Mouse (Mus musculus): ENCODE measurements around the gene Srrm4. TPM values are rescaled to one million over a fixed set of nuclear protein-coding genes. Genes with fewer than 3 reads are reported as not detected.
A peak's percentile ranks its signal among the peaks of the same experiment; 100 is the strongest.

The Srrm4 gene
- total and polyA plus RNA-seq, 2 experiments from 2014 or later: 8.0 to 15.4 TPM

GRCm38 (mm10) chr5:116588836-116589235 lies 2.8 kb downstream of the Srrm4 start:
- peak overlapping the region; percentile 87 for H3K4me2 ChIP-seq (ENCODE audit: low read depth, low read length, poor library complexity, severe bottlenecking)
- H3K9ac ChIP-seq (replicated peaks; ENCODE audit: low read length, poor library complexity, severe bottlenecking): peak overlapping the region; percentile 73; the same call in 1 of the 2 replicates
- H3K4me1 ChIP-seq (ENCODE audit: insufficient read depth, low read length): peaks cover 4% of the 10 kb centered on the region; the same call in 1 of the 2 replicates
- ATAC-seq (ENCODE audit: low FRiP score) (no peak), DNase-seq (ENCODE audit: low spot score) (peak; percentile 33)
- WGBS: 15% methylated on average over 10 of the region's 10 CpGs
- no peaks in the 10 kb centered on the region for H3K27me3 ChIP-seq (ENCODE audit: insufficient read depth, low read length)
- TF ChIP-seq CTCF (IDR thresholded peaks at IDR 0.05): no peak
- H3K36me3 ChIP-seq (ENCODE audit: insufficient read depth, low read length): no peaks in the 10 kb centered on the region
- H3K4me3 ChIP-seq (ENCODE audit: low read depth, low read length): peak overlapping the region; percentile 81
- no peak overlapping the region for H3K27ac ChIP-seq (ENCODE audit: low read depth, low read length)
- H3K9me3 ChIP-seq (ENCODE audit: low read length): no peaks in the 10 kb centered on the region

- no peak for DNase-seq (ENCODE audit: low spot score)
- TF ChIP-seq CTCF (IDR thresholded peaks at IDR 0.05): peak; percentile 52
- no peak overlapping the region for H3K4me2 ChIP-seq (ENCODE audit: low read depth, low read length, poor library complexity, severe bottlenecking)
- no peak overlapping the region for H3K4me3 ChIP-seq (ENCODE audit: low read depth, low read length)
- H3K27ac ChIP-seq (ENCODE audit: low read depth, low read length): no peak overlapping the region
- H3K9ac ChIP-seq (replicated peaks; ENCODE audit: low read length, poor library complexity, severe bottlenecking): no peak overlapping the region
- H3K9me3 ChIP-seq (ENCODE audit: low read length): no peaks in the 10 kb centered on the region
- 87% methylated on average over 8 of the region's 8 CpGs for WGBS
- H3K27me3 ChIP-seq (ENCODE audit: insufficient read depth, low read length): no peaks in the 10 kb centered on the region
- no peaks in the 10 kb centered on the region for H3K4me1 ChIP-seq (ENCODE audit: insufficient read depth, low read length)
- ATAC-seq (ENCODE audit: low FRiP score): no peak
- H3K36me3 ChIP-seq (ENCODE audit: insufficient read depth, low read length): no peaks in the 10 kb centered on the region
Measured at GRCm38 (mm10) chr5:116579533-116579932, 12.1 kb downstream of the Srrm4 start.

- no peak for ATAC-seq (ENCODE audit: low FRiP score)
- H3K27me3 ChIP-seq (ENCODE audit: insufficient read depth, low read length): no peaks in the 10 kb centered on the region
- H3K27ac ChIP-seq (ENCODE audit: low read depth, low read length): no peak overlapping the region
- H3K4me2 ChIP-seq (ENCODE audit: low read depth, low read length, poor library complexity, severe bottlenecking): no peak overlapping the region
- H3K36me3 ChIP-seq (ENCODE audit: insufficient read depth, low read length): no peaks in the 10 kb centered on the region
- 95% methylated on average over 5 of the region's 5 CpGs for WGBS
- H3K4me3 ChIP-seq (ENCODE audit: low read depth, low read length): no peak overlapping the region
- no peak for DNase-seq (ENCODE audit: low spot score)
- no peaks in the 10 kb centered on the region for H3K9me3 ChIP-seq (ENCODE audit: low read length)
- no peak for TF ChIP-seq CTCF (IDR thresholded peaks at IDR 0.05)
- H3K4me1 ChIP-seq (ENCODE audit: insufficient read depth, low read length): no peaks in the 10 kb centered on the region
- H3K9ac ChIP-seq (replicated peaks; ENCODE audit: low read length, poor library complexity, severe bottlenecking): no peak overlapping the region
Measured at GRCm38 (mm10) chr5:116577082-116577481, 14.5 kb downstream of the Srrm4 start.

DNA sequence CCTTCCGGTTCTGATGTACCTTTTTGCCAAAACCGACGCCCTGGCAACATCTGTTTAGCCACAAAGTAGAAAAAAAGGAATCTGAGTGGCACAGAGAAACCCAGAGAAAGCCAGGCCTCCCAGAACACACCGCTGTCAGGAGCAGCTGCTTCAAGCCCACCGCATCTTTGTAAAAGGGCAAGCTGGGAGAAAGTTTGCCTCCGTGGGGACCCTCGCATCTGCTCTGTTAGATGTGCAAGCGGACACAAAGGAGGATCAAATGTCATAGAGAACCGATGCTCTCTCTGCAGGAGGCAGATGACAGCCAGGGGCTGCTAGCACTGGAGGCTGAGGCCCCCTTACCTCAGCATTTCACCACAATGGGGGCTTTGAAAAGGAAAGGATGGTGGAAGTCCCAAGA lies 18.3 kb downstream of the Srrm4 start:
- WGBS: 21% methylated on average over 9 of the region's 9 CpGs
- no peak for ATAC-seq (ENCODE audit: low FRiP score)
- no peaks in the 10 kb centered on the region for H3K9me3 ChIP-seq (ENCODE audit: low read length)
- no peak for DNase-seq (ENCODE audit: low spot score)
- H3K27me3 ChIP-seq (ENCODE audit: insufficient read depth, low read length): no peaks in the 10 kb centered on the region
- H3K27ac ChIP-seq (ENCODE audit: low read depth, low read length): no peak overlapping the region
- H3K4me2 ChIP-seq (ENCODE audit: low read depth, low read length, poor library complexity, severe bottlenecking): no peak overlapping the region
- H3K4me3 ChIP-seq (ENCODE audit: low read depth, low read length): no peak overlapping the region
- no peak overlapping the region for H3K9ac ChIP-seq (replicated peaks; ENCODE audit: low read length, poor library complexity, severe bottlenecking)
- no peaks in the 10 kb centered on the region; the same call in 1 of the 2 replicates for H3K4me1 ChIP-seq (ENCODE audit: insufficient read depth, low read length)
- H3K36me3 ChIP-seq (ENCODE audit: insufficient read depth, low read length): no peaks in the 10 kb centered on the region
- no peak for TF ChIP-seq CTCF (IDR thresholded peaks at IDR 0.05)

GRCm38 (mm10) chr5:116571936-116572335 lies 19.7 kb downstream of the Srrm4 start:
- no peak for TF ChIP-seq CTCF (IDR thresholded peaks at IDR 0.05)
- Histone ChIP-seq H3K4me1 (ENCODE audit: insufficient read depth, low read length) (peaks cover under 1% of the 10 kb centered on the region; the same call in 1 of the 2 replicates), H3K9me3 (ENCODE audit: low read length) (no peaks in the 10 kb centered on the region), H3K4me2 (ENCODE audit: low read depth, low read length, poor library complexity, severe bottlenecking) (no peak overlapping the region), H3K27ac (ENCODE audit: low read depth, low read length) (no peak overlapping the region), H3K9ac (replicated peaks; ENCODE audit: low read length, poor library complexity, severe bottlenecking) (no peak overlapping the region), H3K27me3 (ENCODE audit: insufficient read depth, low read length) (no peaks in the 10 kb centered on the region), H3K4me3 (ENCODE audit: low read depth, low read length) (no peak overlapping the region), H3K36me3 (ENCODE audit: insufficient read depth, low read length) (no peaks in the 10 kb centered on the region)
- DNase-seq (ENCODE audit: low spot score): peak; percentile 41
- ATAC-seq (ENCODE audit: low FRiP score): no peak
- WGBS: 39% methylated on average over 1 of the region's 5 CpGs

- peaks cover 5% of the 10 kb centered on the region; the same call in 1 of the 2 replicates for H3K4me1 ChIP-seq (ENCODE audit: insufficient read depth, low read length)
- peak overlapping the region; percentile 29; the same call in 1 of the 2 replicates for H3K9ac ChIP-seq (replicated peaks; ENCODE audit: low read length, poor library complexity, severe bottlenecking)
- ATAC-seq (ENCODE audit: low FRiP score) (0 out of 2 replicates have a peak, but pooled peaks have one; percentile 34), DNase-seq (ENCODE audit: low spot score) (peak; percentile 76)
- H3K36me3 ChIP-seq (ENCODE audit: insufficient read depth, low read length): no peaks in the 10 kb centered on the region
- H3K27me3 ChIP-seq (ENCODE audit: insufficient read depth, low read length): no peaks in the 10 kb centered on the region
- H3K9me3 ChIP-seq (ENCODE audit: low read length): no peaks in the 10 kb centered on the region
- TF ChIP-seq CTCF (IDR thresholded peaks at IDR 0.05): no peak
- H3K4me3 ChIP-seq (ENCODE audit: low read depth, low read length): no peak overlapping the region
- H3K4me2 ChIP-seq (ENCODE audit: low read depth, low read length, poor library complexity, severe bottlenecking): no peak overlapping the region
- WGBS: 25% methylated on average over 22 of the region's 22 CpGs
- no peak overlapping the region for H3K27ac ChIP-seq (ENCODE audit: low read depth, low read length)
Measured at GRCm38 (mm10) chr5:116571232-116571861, 20.3 kb downstream of the Srrm4 start.

All from midbrain, postnatal 0 days (tissue).